Mouse (Mus musculus) erythroblast, embryonic 14.5 days (primary cell): ENCODE measurements around the gene Ptgis.

Experiments used
- GATA1 ChIP-seq: IDR thresholded peaks from 2 replicates; pipeline ENCODE4 v1.6.1; 2012; ENCODE audit warnings: low read length, inconsistent platforms, mixed read lengths
- TAL1 ChIP-seq: IDR thresholded peaks from 3 replicates; pipeline ENCODE4 v1.6.1; 2012; ENCODE audit warnings: low read length, inconsistent platforms, mixed read lengths

- TF ChIP-seq GATA1 = no peak
- no peak for TF ChIP-seq TAL1
Measured at GRCm38 (mm10) chr2:167271121-167271521, 30.7 kb upstream of the Ptgis start.
